Mouse (Mus musculus) hindbrain, embryonic 16.5 days (tissue): Measurements from ENCODE around the gene Gm3776. TPM values are rescaled to one million over a fixed set of nuclear protein-coding genes. Genes with fewer than 3 reads are reported as not detected.
"Not testable (repeated sequence)": the region's sequence is repeated elsewhere in the genome, so short reads cannot be mapped to it uniquely, and the experiment has no call there.

Experiments used
- ATAC-seq: fragments of 200-750 bp; cut with Nextera tagmentation; 2 replicates; pipeline ENCODE4 v1.8.0; 2017; ENCODE audit warnings: moderate TSS enrichment, moderate library complexity
- H3K27ac ChIP-seq: fragments of 300-500 bp; sonication (generic); 2 replicates; pipeline ENCODE4 v1.5.1; 2014; ENCODE audit warnings: low read depth, mild to moderate bottlenecking, control low read depth, low read length, moderate library complexity
- H3K27me3 ChIP-seq: fragments of 300-500 bp; sonication (generic); replicated peaks from 2 replicates; pipeline ENCODE4 v1.6.1; 2014; ENCODE audit warnings: low read length; ENCODE audit not compliant: control insufficient read depth, insufficient read depth
- H3K36me3 ChIP-seq: fragments of 300-500 bp; sonication (generic); 2 replicates; pipeline ENCODE4 v1.6.1; 2014; ENCODE audit warnings: mild to moderate bottlenecking, low read length, moderate library complexity, mixed read lengths; ENCODE audit not compliant: control insufficient read depth, insufficient read depth
- H3K4me1 ChIP-seq: fragments of 300-500 bp; sonication (generic); 2 replicates; pipeline ENCODE4 v1.6.1; 2014; ENCODE audit warnings: low read depth, low read length; ENCODE audit not compliant: control insufficient read depth, insufficient read depth
- H3K4me2 ChIP-seq: fragments of 300-500 bp; sonication (generic); 2 replicates; pipeline ENCODE4 v1.6.1; 2014; ENCODE audit warnings: mild to moderate bottlenecking, low read length, control low read depth, moderate library complexity
- H3K4me3 ChIP-seq: fragments of 300-500 bp; sonication (generic); 2 replicates; pipeline ENCODE4 v1.5.1; 2014; ENCODE audit warnings: mild to moderate bottlenecking, low read length, control low read depth, moderate library complexity
- H3K9ac ChIP-seq: fragments of 300-500 bp; sonication (generic); 2 replicates; pipeline ENCODE4 v1.6.1; 2014; ENCODE audit warnings: low read depth, mild to moderate bottlenecking, control low read depth, low read length, moderate library complexity
- H3K9me3 ChIP-seq: fragments of 300-500 bp; sonication (generic); 2 replicates; pipeline ENCODE4 v1.6.1; 2014; ENCODE audit warnings: mild to moderate bottlenecking, low read length, moderate library complexity; ENCODE audit not compliant: control insufficient read depth
- WGBS: fragments of 180-500 bp; shearing (Covaris S2); extraction: QIAGEN DNeasy Blood & Tissue Kit; methylation state at CpG from one replicate; pipeline ENCODE4 v1.1.7; 2014; 5-methylcytosine and 5-hydroxymethylcytosine counted together
- polyA plus RNA-seq: library from polyadenylated mRNA; unstranded; fragments of >200 nt; fragmentation: Nextera tagmentation; extraction: Ambion mirVana; gene quantifications from 2 replicates; pipeline ENCODE4 v1.2.1, GENCODE M21; 2015

Gene Gm3776
- polyA plus RNA-seq, 1 experiment from 2014 or later, result not detected

- not testable (repeated sequence) for H3K4me1 ChIP-seq, H3K4me2 ChIP-seq, H3K9me3 ChIP-seq, H3K27me3 ChIP-seq, H3K27ac ChIP-seq, H3K4me3 ChIP-seq, H3K36me3 ChIP-seq, ATAC-seq, H3K9ac ChIP-seq
- 88% methylated on average over 3 of the region's 3 CpGs for WGBS
Measured at GRCm38 (mm10) chr9:78308122-78308521, 51.2 kb downstream of the Gm3776 start.

DNA sequence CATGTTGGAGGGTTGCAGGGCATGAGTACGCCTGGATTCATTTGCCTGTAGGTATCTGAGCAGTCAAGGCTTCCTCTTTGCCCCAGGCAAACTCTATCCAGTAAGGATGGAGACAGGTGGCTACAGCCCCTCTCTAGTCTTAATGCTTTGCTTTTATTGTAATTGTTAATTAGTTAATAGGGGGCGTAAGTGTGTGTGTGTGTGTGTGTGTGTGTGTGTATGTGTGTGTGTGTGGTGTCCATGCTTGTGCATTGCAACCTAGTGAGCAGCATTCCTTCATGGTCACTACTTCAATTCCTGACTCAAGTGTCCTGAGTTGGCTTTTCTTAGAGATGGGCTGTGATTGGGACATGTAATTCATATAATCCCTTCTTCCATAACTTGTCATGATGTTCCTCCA is 57.8 kb downstream of the Gm3776 start, which contains the start of gene Omt2a:
Gene Omt2a, minus strand, starts transcription at position 101 of the 400 bp plus-strand sequence.
- Histone ChIP-seq H3K4me1 (no peaks in the 10 kb centered on the region), H3K4me2 (no peak within 1 kb of the TSS), H3K9me3 (no peaks in the 10 kb centered on the region), H3K9ac (no peak within 1 kb of the TSS), H3K27ac (no peak within 1 kb of the TSS), H3K4me3 (no peak within 1 kb of the TSS), H3K27me3 (no peaks in the 10 kb centered on the region), H3K36me3 (no peaks in the 10 kb centered on the region)
- WGBS, result 95% methylated on average over 2 of the region's 2 CpGs
- ATAC-seq, result no peak

Other genes with a start within 250 kb of the Gm3776 start
- gene Gcm1, start 205.2 kb upstream of the Gm3776 start, polyA plus RNA-seq, result not detected in 2 replicates
- 79.8 and 88.4 TPM in 2 replicates for gene Fbxo9, start 148.1 kb upstream of the Gm3776 start, polyA plus RNA-seq
- 31.8 and 36.7 TPM in 2 replicates for gene Ick, start 147.9 kb upstream of the Gm3776 start, polyA plus RNA-seq
- 28.5 and 30.6 TPM in 2 replicates for gene Gsta4, start 74.4 kb upstream of the Gm3776 start, polyA plus RNA-seq
- gene Gsta1, start 26.5 kb upstream of the Gm3776 start, polyA plus RNA-seq, result not detected in 2 replicates
- gene Gm10639, start 32.8 kb downstream of the Gm3776 start, polyA plus RNA-seq, result not detected in 2 replicates
- gene Omt2a, start 57.7 kb downstream of the Gm3776 start, polyA plus RNA-seq, result not detected in 2 replicates
- not detected in 2 replicates for gene Omt2b, start 70.5 kb downstream of the Gm3776 start, polyA plus RNA-seq
- not detected in 2 replicates for gene Gsta2, start 98.7 kb downstream of the Gm3776 start, polyA plus RNA-seq
- gene Dppa5a, start 111.0 kb downstream of the Gm3776 start, polyA plus RNA-seq, result 4.5 and 6.4 TPM in 2 replicates
- 4.8 TPM in 2 replicates for gene Ooep, start 121.6 kb downstream of the Gm3776 start, polyA plus RNA-seq
- 0.29 and 0.44 TPM in 2 replicates for gene Ddx43, start 138.6 kb downstream of the Gm3776 start, polyA plus RNA-seq
- gene Cgas, start 186.1 kb downstream of the Gm3776 start, polyA plus RNA-seq, result 0.54 and 0.79 TPM in 2 replicates
- 27.9 and 30.0 TPM in 2 replicates for gene Mto1, start 191.1 kb downstream of the Gm3776 start, polyA plus RNA-seq
- gene Gm17324, start 191.7 kb downstream of the Gm3776 start, polyA plus RNA-seq, result 1.8 and 2.3 TPM in 2 replicates
- 2,954 and 2,983 TPM in 2 replicates for gene Eef1a1, start 232.0 kb downstream of the Gm3776 start, polyA plus RNA-seq